Mouse (Mus musculus) limb, embryonic 14.5 days (tissue): ENCODE results near the gene Cd300lg. TPM values are rescaled to one million over a fixed set of nuclear protein-coding genes. Genes with fewer than 3 reads are reported as not detected.

Source experiments
- ATAC-seq: fragments of 200-750 bp; cut with Nextera tagmentation; 2 replicates; pipeline ENCODE4 v1.8.0; 2017; ENCODE audit warnings: low read depth, moderate number of reproducible peaks, moderate TSS enrichment; ENCODE audit not compliant: low FRiP score
- DNase-seq: peaks from one replicate; pipeline ENCODE4 v3.0.0-alpha.2; 2015; ENCODE audit warnings: low spot score
- H3K27ac ChIP-seq: fragments of 300-500 bp; sonication (generic); replicated peaks from 2 replicates; pipeline ENCODE4 v1.5.1; 2014; ENCODE audit warnings: low read depth, mild to moderate bottlenecking, low read length, moderate library complexity, mixed read lengths
- H3K27me3 ChIP-seq: fragments of 300-500 bp; sonication (generic); 2 replicates; pipeline ENCODE4 v1.6.1; 2014; ENCODE audit warnings: low read length, mixed read lengths; ENCODE audit not compliant: control insufficient read depth, insufficient read depth
- H3K36me3 ChIP-seq: fragments of 300-500 bp; sonication (generic); 2 replicates; pipeline ENCODE4 v1.6.1; 2014; ENCODE audit warnings: mild to moderate bottlenecking, low read length, moderate library complexity, mixed read lengths; ENCODE audit not compliant: control insufficient read depth, insufficient read depth
- H3K4me1 ChIP-seq: fragments of 300-500 bp; sonication (generic); 2 replicates; pipeline ENCODE4 v1.6.1; 2014; ENCODE audit warnings: antibody characterized with exemption, low read length, mixed read lengths; ENCODE audit not compliant: control insufficient read depth, insufficient read depth
- H3K4me2 ChIP-seq: fragments of 300-500 bp; sonication (generic); replicated peaks from 2 replicates; pipeline ENCODE4 v1.6.1; 2014; ENCODE audit warnings: low read depth, mild to moderate bottlenecking, low read length, moderate library complexity; ENCODE audit not compliant: severe bottlenecking
- H3K4me3 ChIP-seq: fragments of 300-500 bp; sonication (generic); replicated peaks from 2 replicates; pipeline ENCODE4 v1.5.1; 2014; ENCODE audit warnings: low read length
- H3K9ac ChIP-seq: fragments of 300-500 bp; sonication (generic); 2 replicates; pipeline ENCODE4 v1.6.1; 2014; ENCODE audit warnings: mild to moderate bottlenecking, low read depth, low read length, moderate library complexity; ENCODE audit not compliant: severe bottlenecking
- H3K9me3 ChIP-seq: fragments of 300-500 bp; sonication (generic); 2 replicates; pipeline ENCODE4 v1.6.1; 2016; ENCODE audit warnings: low read length; ENCODE audit not compliant: control insufficient read depth
- POLR2A ChIP-seq: fragments of 200-500 bp; IDR thresholded peaks from 2 replicates; pipeline ENCODE4 v1.8.0; 2012; ENCODE audit warnings: inconsistent platforms, mild to moderate bottlenecking, moderate library complexity, borderline replicate concordance; ENCODE audit not compliant: insufficient read depth, insufficient read length; ENCODE audit errors: extremely low read depth
- WGBS: fragments of 180-500 bp; shearing (Covaris S2); extraction: QIAGEN DNeasy Blood & Tissue Kit; methylation state at CpG from one replicate; pipeline ENCODE4 v1.1.7; 2014; 5-methylcytosine and 5-hydroxymethylcytosine counted together
- polyA plus RNA-seq, 2 experiments: library from polyadenylated mRNA; depleted of rRNA in 1 of 2; stranded (reverse) in 1 of 2; unstranded in 1 of 2; fragments of >200 nt; fragmentation: Nextera tagmentation in 1 of 2; extraction: Ambion mirVana in 1 of 2; gene quantifications; 2 replicates each; pipeline versions ENCODE4 v1.2.1 to v1.2.3; 2012 to 2014

Gene Cd300lg
- polyA plus RNA-seq, 2 experiments: 0.81 to 1.0 TPM

DNA sequence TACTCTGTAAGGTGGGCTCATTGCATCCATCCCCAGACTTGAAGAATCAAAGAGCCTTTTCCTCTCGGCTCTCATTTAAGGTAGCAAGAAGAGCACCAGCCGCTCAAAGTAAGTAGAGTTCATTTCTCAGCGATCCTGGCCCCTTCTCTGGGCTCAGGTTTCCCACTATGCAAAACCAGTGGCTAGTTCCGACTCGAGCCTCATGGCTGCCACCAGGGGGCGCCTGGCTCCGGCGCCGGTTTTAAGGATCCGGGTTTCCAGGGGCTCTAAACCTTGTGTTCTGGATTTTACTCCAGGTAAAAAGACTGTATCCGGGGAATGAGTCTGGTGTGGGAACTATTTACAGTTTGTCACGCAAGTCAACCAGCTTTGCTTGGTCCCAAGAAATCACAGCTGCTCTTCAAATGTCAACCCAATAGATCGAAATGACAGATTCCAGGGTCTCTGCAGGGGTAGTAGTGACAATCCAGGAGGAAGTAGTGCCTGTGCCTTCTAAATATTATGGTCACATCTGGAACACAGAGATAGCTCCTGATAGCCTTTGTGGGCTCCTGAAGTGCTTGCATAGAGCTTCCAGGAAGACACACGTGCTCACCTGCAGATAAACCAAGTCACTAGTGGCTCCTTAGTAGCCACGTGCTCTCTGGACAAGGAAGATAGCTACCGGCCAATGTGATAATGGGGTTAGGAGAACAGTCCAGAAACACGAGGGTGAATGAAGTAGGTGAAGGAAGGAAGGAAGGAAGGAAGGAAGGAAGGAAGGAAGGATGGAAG, 61.4 kb downstream of the Cd300lg start:
- peak; percentile 74 for DNase-seq
- Histone ChIP-seq H3K27ac (no peak overlapping the region), H3K4me1 (peaks cover 2% of the 10 kb centered on the region; the same call in 1 of the 2 replicates), H3K9ac (no peak overlapping the region), H3K27me3 (peaks cover 37% of the 10 kb centered on the region), H3K9me3 (no peaks in the 10 kb centered on the region), H3K36me3 (no peaks in the 10 kb centered on the region), H3K4me3 (no peak overlapping the region), H3K4me2 (no peak overlapping the region)
- WGBS: 20% methylated on average over 17 of the region's 17 CpGs
- ATAC-seq: no peak; the same call in 1 of the 2 replicates
- no peak for TF ChIP-seq POLR2A

Other genes starting within 250 kb of the Cd300lg start
- gene Meox1, start 147.1 kb upstream of the Cd300lg start, polyA plus RNA-seq (2012; rRNA removed): 20.0 and 20.8 TPM in 2 replicates
- 14.0 and 15.2 TPM in 2 replicates for gene Meox1, start 147.1 kb upstream of the Cd300lg start, polyA plus RNA-seq (2014; fragmentation: Nextera tagmentation; extraction: Ambion mirVana)
- 0.82 and 0.88 TPM in 2 replicates for gene Sost, start 74.5 kb upstream of the Cd300lg start, polyA plus RNA-seq (2012; rRNA removed)
- not detected in 2 replicates for gene Sost, start 74.5 kb upstream of the Cd300lg start, polyA plus RNA-seq (2014; fragmentation: Nextera tagmentation; extraction: Ambion mirVana)
- gene Cfap97d1, start 57.2 kb upstream of the Cd300lg start, polyA plus RNA-seq (2012; rRNA removed): not detected in 2 replicates
- gene Cfap97d1, start 57.2 kb upstream of the Cd300lg start, polyA plus RNA-seq (2014; fragmentation: Nextera tagmentation; extraction: Ambion mirVana): not detected in 2 replicates
- gene Dusp3, start 54.5 kb upstream of the Cd300lg start, polyA plus RNA-seq (2012; rRNA removed): 20.1 and 21.1 TPM in 2 replicates
- 23.4 and 23.6 TPM in 2 replicates for gene Dusp3, start 54.5 kb upstream of the Cd300lg start, polyA plus RNA-seq (2014; fragmentation: Nextera tagmentation; extraction: Ambion mirVana)
- gene Mpp3, start 13.0 kb upstream of the Cd300lg start, polyA plus RNA-seq (2012; rRNA removed): 15.7 and 17.8 TPM in 2 replicates
- 4.9 and 5.2 TPM in 2 replicates for gene Mpp3, start 13.0 kb upstream of the Cd300lg start, polyA plus RNA-seq (2014; fragmentation: Nextera tagmentation; extraction: Ambion mirVana)
- 20.5 and 26.7 TPM in 2 replicates for gene Mpp2, start 47.0 kb downstream of the Cd300lg start, polyA plus RNA-seq (2012; rRNA removed)
- 6.6 and 10.2 TPM in 2 replicates for gene Mpp2, start 47.0 kb downstream of the Cd300lg start, polyA plus RNA-seq (2014; fragmentation: Nextera tagmentation; extraction: Ambion mirVana)
- gene Ppy, start 59.8 kb downstream of the Cd300lg start, polyA plus RNA-seq (2012; rRNA removed): not detected in 2 replicates
- not detected in 2 replicates for gene Ppy, start 59.8 kb downstream of the Cd300lg start, polyA plus RNA-seq (2014; fragmentation: Nextera tagmentation; extraction: Ambion mirVana)
- gene Pyy, start 66.3 kb downstream of the Cd300lg start, polyA plus RNA-seq (2012; rRNA removed): not detected in 2 replicates
- not detected in 2 replicates for gene Pyy, start 66.3 kb downstream of the Cd300lg start, polyA plus RNA-seq (2014; fragmentation: Nextera tagmentation; extraction: Ambion mirVana)
- gene Nags, start 104.0 kb downstream of the Cd300lg start, polyA plus RNA-seq (2012; rRNA removed): 0.06 and 0.09 TPM in 2 replicates
- not detected in 2 replicates for gene Nags, start 104.0 kb downstream of the Cd300lg start, polyA plus RNA-seq (2014; fragmentation: Nextera tagmentation; extraction: Ambion mirVana)
- 37.1 and 47.9 TPM in 2 replicates for gene Tmem101, start 114.9 kb downstream of the Cd300lg start, polyA plus RNA-seq (2012; rRNA removed)
- 29.7 and 34.5 TPM in 2 replicates for gene Tmem101, start 114.9 kb downstream of the Cd300lg start, polyA plus RNA-seq (2014; fragmentation: Nextera tagmentation; extraction: Ambion mirVana)
- gene Lsm12, start 143.8 kb downstream of the Cd300lg start, polyA plus RNA-seq (2012; rRNA removed): 38.5 and 40.0 TPM in 2 replicates
- gene Lsm12, start 143.8 kb downstream of the Cd300lg start, polyA plus RNA-seq (2014; fragmentation: Nextera tagmentation; extraction: Ambion mirVana): 83.8 and 86.0 TPM in 2 replicates
- 42.7 and 60.4 TPM in 2 replicates for gene G6pc3, start 148.1 kb downstream of the Cd300lg start, polyA plus RNA-seq (2012; rRNA removed)
- 27.6 and 33.7 TPM in 2 replicates for gene G6pc3, start 148.1 kb downstream of the Cd300lg start, polyA plus RNA-seq (2014; fragmentation: Nextera tagmentation; extraction: Ambion mirVana)
- 86.2 and 149 TPM in 2 replicates for gene Hdac5, start 188.7 kb downstream of the Cd300lg start, polyA plus RNA-seq (2012; rRNA removed)
- 46.7 and 57.4 TPM in 2 replicates for gene Hdac5, start 188.7 kb downstream of the Cd300lg start, polyA plus RNA-seq (2014; fragmentation: Nextera tagmentation; extraction: Ambion mirVana)
- 14.2 and 15.4 TPM in 2 replicates for gene BC030867, start 207.4 kb downstream of the Cd300lg start, polyA plus RNA-seq (2012; rRNA removed)
- gene BC030867, start 207.4 kb downstream of the Cd300lg start, polyA plus RNA-seq (2014; fragmentation: Nextera tagmentation; extraction: Ambion mirVana): 11.8 and 11.9 TPM in 2 replicates
- gene Asb16, start 227.2 kb downstream of the Cd300lg start, polyA plus RNA-seq (2012; rRNA removed): 2.2 and 2.8 TPM in 2 replicates
- 0.25 and 0.48 TPM in 2 replicates for gene Asb16, start 227.2 kb downstream of the Cd300lg start, polyA plus RNA-seq (2014; fragmentation: Nextera tagmentation; extraction: Ambion mirVana)
- 59.9 and 68.6 TPM in 2 replicates for gene Tmub2, start 243.4 kb downstream of the Cd300lg start, polyA plus RNA-seq (2012; rRNA removed)
- gene Tmub2, start 243.4 kb downstream of the Cd300lg start, polyA plus RNA-seq (2014; fragmentation: Nextera tagmentation; extraction: Ambion mirVana): 52.6 and 53.5 TPM in 2 replicates